Mouse (Mus musculus) T-helper 17 cell (primary cell): ENCODE data around the gene Grin3a.

Source experiments
- in situ Hi-C, 2 experiments: fragments of 300-600 bp; cut with MboI, MseI; formaldehyde crosslinking; loops; 1 replicate in 1 of 2; 2 replicates in 1 of 2; pipeline ENCODE4 v1.15.1; 2025; ENCODE audit warnings: high pct_unique_total_duplicates in 2 of 2

Grin3a gene

DNA sequence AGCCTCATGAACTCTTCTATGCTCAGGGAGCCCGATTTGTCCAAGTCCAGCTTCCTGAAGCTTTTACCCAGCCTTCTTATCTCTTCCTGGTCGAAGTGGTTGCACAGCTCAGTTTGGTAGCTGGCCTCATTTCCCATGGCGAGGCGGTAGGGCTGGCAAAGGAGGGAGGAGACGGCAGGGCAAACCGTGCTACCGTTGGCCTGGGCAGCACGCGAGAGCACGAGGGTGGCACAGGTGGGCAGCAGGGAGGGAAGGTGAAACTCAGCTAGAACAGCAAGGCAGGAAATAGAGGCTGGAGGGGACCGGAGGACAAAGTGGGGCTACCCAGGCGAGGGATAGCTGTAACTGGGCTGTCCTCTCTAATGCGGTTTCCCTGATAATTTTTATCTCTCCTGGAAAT, 163.7 kb downstream of the Grin3a start, which contains the start of gene Ppp3r2:
Gene Ppp3r2, minus strand, starts transcription at position 213 of the 400 bp plus-strand sequence.
- in situ Hi-C loops = no loop called here

DNA sequence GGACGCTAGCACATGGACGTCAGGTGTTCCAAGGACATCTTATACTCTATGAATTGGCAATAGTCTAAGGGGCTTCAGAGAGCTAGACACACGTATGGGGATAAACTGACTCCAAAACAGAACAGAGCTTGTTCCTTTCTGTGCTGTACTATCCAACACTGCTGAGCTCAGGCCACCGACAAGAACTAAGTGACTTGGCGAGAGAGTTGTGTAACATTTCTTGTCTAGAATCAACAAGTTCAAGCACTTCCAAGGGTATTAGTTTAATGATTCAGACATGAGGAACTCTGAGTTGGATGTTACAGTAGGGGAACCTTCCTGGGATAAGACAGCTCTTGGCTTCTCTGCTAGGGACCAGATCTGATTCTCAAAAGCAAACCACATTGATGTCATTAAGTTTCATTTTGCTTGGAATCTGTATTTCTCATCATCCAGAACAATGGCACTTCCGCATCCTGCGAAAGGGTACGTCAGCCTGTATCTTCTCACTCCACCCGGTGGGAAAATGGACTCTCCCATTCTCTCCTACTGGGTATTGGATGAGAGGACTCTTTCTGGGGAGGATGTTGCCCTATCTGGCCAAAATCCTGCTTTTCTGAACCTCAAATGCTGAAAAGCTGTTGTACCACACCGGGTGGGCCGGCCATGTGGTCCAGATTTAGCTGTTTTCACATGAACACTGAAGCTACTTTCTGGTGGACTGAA, 165.2 kb downstream of the Grin3a start:
- in situ Hi-C loops = no loop called here

DNA sequence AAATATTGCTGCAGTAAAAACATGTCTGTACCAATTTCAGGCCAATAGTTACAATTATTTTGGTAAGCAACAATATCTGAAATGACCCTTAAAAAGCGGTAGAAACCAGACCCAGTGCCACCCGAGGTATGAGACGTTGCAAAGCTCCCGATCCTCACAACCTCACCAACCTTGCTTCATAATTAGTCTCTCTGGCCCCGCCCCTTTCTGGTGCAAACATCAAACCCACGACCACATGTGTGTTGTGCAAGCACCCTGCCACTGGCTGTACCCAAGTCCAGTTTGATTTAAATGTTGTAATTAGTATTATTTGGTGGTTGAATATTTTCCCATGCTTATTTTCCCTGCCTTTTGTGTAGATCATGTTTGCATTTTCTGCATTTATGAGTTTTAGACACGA, 168.8 kb downstream of the Grin3a start:
- in situ Hi-C loops = no loop called here

GRCm38 (mm10) chr4:49676071-49676470, 169.5 kb downstream of the Grin3a start:
- in situ Hi-C loops = no loop called here

- in situ Hi-C loops = no loop called here
Observed at GRCm38 (mm10) chr4:49664850-49665249, 180.7 kb downstream of the Grin3a start.

GRCm38 (mm10) chr4:49662231-49662630, 183.3 kb downstream of the Grin3a start:
- in situ Hi-C loops = no loop called here

- in situ Hi-C loops = no loop called here
Observed at GRCm38 (mm10) chr4:49661664-49662063, 183.9 kb downstream of the Grin3a start.

GRCm38 (mm10) chr4:49659421-49659820, 186.1 kb downstream of the Grin3a start:
- in situ Hi-C loops = loop anchor here in 1 of 2 experiments (10.0 kb wide), 1 partner anchor 1825 kb away; no protein-coding TSS in a partner anchor

- in situ Hi-C loops = loop anchor here (10.0 to 25.0 kb wide), 3 partner anchors 1165 to 1353 kb away; partner anchors contain the start of genes Tex10 (in 2 of the 2), Erp44 (in 1 of the 2) and Invs (in 1 of the 2)
Observed at GRCm38 (mm10) chr4:49639913-49640312, 205.6 kb downstream of the Grin3a start.

DNA sequence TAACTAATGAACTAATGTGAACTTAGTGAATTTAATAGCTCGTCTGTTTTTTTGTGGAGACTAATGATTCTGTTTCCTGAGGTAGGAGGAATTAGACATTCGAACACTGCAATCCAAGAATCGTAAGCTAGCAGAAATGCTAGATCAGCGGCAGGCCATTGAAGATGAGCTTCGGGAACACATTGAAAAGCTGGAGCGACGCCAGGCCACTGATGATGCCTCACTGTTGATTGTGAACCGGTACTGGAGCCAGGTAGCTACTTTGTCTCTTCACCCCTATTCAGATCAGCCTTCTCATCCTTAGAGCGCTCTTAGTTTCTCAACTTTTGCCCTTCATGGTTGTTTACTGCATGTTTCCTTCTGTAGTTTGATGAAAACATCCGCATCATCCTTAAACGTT, 207.7 kb downstream of the Grin3a start:
- in situ Hi-C loops = loop anchor here (10.0 to 25.0 kb wide), 3 partner anchors 1163 to 1351 kb away; partner anchors contain the start of genes Tex10 (in 2 of the 2), Erp44 (in 1 of the 2) and Invs (in 1 of the 2)

GRCm38 (mm10) chr4:49632139-49632481, 213.4 kb downstream of the Grin3a start:
- in situ Hi-C loops = loop anchor here (5.0 to 25.0 kb wide), 4 partner anchors 110 to 1345 kb away; partner anchors contain the start of genes Tex10 (in 2 of the 2), Erp44 (in 1 of the 2), Invs (in 1 of the 2) and Mrpl50 (in 1 of the 2)

DNA sequence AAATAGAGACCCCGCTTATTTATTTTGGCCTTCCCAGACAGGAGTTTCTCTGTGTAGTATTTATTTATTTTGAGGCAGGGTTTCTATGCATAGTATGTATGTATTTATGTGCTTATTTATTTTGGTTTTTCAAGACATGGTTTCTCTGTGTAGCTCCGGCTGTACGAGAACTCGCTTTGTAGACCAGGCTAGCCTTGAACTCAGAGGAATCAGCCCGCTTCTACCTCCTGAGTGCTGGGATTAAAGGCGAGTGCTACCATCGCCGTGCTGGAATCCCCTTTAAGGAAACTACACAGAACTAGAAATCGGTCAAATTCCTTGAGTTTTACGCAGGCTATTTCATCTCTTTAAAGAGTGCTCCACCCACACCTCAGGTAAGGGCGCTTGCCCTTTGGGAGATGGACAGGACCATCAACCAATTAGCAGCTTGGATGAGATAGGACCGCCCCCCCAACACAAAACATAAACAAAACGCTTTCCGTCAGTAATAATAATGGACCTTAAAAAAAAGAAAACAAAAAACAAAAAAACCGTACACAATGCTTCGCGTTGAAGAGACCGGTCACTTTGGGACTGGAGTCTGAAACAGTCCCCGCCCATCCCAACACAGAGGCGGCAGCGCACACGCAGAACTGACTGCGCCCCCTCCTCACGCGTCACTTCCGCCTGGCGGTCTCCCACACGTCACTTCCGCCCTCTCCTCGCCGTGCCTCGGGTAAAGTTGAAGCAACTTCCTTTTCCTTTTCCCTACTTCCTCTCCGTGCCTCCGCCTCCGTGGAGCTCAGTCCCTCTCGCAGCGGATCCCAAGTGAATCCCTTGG, 214.0 kb downstream of the Grin3a start, which contains the start of gene Rnf20:
Gene Rnf20, plus strand, starts transcription at position 688 of the 820 bp plus-strand sequence.
- in situ Hi-C loops = loop anchor here (5.0 to 25.0 kb wide), 4 partner anchors 109 to 1344 kb away; partner anchors contain the start of genes Tex10 (in 2 of the 2), Erp44 (in 1 of the 2), Invs (in 1 of the 2) and Mrpl50 (in 1 of the 2)

DNA sequence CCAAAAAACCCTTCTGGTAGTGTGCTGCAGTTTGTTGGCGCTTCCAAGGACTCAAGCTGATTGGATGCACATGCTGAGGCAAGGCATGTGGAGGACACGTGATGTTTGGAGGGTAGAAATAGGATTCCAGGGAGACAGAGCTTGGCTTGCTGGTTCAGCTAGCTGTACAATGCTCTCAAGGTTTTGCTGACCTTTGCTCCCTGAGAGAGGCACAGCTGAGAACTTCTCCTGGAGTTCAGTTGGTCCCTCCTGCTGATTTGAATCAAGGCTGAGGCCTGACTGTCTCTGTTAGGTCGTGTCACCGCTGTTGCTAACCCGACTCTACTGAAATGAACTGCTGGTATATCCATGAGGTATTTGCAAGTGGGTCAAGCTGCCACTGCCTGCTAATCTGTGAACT, 216.6 kb downstream of the Grin3a start:
- in situ Hi-C loops = loop anchor here (5.0 to 25.0 kb wide), 4 partner anchors 62 to 1342 kb away; partner anchors contain the start of genes Erp44 (in 1 of the 2), Invs (in 1 of the 2) and Tex10 (in 1 of the 2)

- in situ Hi-C loops = loop anchor here (5.0 to 25.0 kb wide), 4 partner anchors 60 to 1340 kb away; partner anchors contain the start of genes Erp44 (in 1 of the 2), Invs (in 1 of the 2) and Tex10 (in 1 of the 2)
Observed at GRCm38 (mm10) chr4:49626973-49627372, 218.6 kb downstream of the Grin3a start.

DNA sequence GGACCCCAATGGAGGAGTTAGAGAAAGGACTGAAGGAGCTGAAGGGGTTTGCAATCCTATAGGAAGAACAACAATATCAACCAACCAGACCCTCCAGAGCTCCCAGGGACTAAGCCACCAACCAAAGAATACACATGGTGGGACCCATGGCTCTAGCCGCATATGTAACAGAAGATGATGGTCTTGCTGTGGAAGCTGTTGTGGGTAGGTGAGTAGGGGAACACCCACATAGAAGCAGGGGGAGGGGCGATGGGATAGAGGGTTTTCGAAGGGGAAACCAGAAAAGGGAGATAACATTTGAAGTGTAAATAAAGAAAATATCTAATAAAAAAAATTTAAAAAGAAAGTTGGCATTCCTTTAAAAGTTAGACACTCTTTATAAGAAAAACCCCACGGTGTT, 220.6 kb downstream of the Grin3a start:
- in situ Hi-C loops = loop anchor here (5.0 to 25.0 kb wide), 5 partner anchors 48 to 1338 kb away; partner anchors contain the start of genes Erp44 (in 1 of the 2), Invs (in 1 of the 2) and Tex10 (in 1 of the 2)

DNA sequence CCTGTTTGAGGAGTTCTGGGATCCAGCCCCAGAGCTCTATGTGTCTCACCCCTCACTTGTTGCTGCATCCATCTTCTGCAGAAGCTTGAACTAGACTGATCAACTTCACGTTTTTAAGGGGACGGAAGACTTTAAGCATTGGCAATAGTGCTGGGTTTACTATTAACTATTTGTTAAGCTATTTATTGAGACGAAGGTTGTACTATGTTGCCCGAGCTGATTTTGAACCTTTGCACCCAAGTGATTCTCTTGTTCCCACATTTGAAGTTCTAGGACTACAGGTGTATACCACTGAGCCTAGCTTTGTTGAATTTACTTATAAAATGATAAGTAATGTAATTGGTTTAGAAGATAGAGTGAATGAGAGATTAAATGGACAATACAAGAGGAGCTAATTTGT, 221.6 kb downstream of the Grin3a start:
- in situ Hi-C loops = loop anchor here in 1 of 2 experiments (5.0 kb wide), 1 partner anchor 47 kb away; no protein-coding TSS in a partner anchor

- in situ Hi-C loops = loop anchor here in 1 of 2 experiments (5.0 kb wide), 1 partner anchor 45 kb away; no protein-coding TSS in a partner anchor
Observed at GRCm38 (mm10) chr4:49622272-49622671, 223.3 kb downstream of the Grin3a start.

DNA sequence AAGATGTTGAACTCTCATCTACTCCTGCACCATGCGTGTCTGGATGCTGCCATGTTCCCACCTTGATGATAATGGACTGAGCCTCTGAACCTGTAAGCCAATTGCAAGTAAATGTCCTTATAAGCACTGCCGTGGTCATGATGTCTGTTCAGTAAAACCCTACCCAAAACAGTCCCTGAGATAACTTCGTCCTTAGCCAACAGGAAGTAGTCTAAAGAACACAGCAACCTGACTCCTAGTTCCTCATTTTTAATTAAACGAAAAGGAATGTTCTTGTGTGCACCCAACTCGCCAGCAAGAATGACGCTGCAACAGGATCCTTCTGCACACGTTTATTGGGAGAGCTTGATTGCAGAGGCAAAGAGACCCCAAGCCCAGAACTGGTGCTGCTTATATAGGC, 225.7 kb downstream of the Grin3a start:
- in situ Hi-C loops = loop anchor here in 1 of 2 experiments (5.0 kb wide), 1 partner anchor 43 kb away; no protein-coding TSS in a partner anchor

GRCm38 (mm10) chr4:49616924-49617323, 228.6 kb downstream of the Grin3a start:
- in situ Hi-C loops = no loop called here
